Mouse (Mus musculus) stomach, embryonic 14.5 days (tissue): ENCODE data around the gene Klf7. TPM values are rescaled to one million over a fixed set of nuclear protein-coding genes. Genes with fewer than 3 reads are reported as not detected.

Experiments used
- ATAC-seq: fragments of 200-750 bp; cut with Nextera tagmentation; 2 replicates; pipeline ENCODE4 v1.8.0; 2017; ENCODE audit warnings: low read depth, moderate TSS enrichment; ENCODE audit not compliant: insufficient number of reproducible peaks, insufficient read depth, low FRiP score
- H3K27ac ChIP-seq: fragments of 300-500 bp; sonication (generic); 2 replicates; pipeline ENCODE4 v1.5.1; 2014; ENCODE audit warnings: mild to moderate bottlenecking, low read length, moderate library complexity, mixed read lengths
- H3K27me3 ChIP-seq: fragments of 300-500 bp; sonication (generic); 2 replicates; pipeline ENCODE4 v1.6.1; 2014; ENCODE audit warnings: low read length, control low read depth, mixed read lengths; ENCODE audit not compliant: control insufficient read depth, insufficient read depth
- H3K36me3 ChIP-seq: fragments of 300-500 bp; sonication (generic); 2 replicates; pipeline ENCODE4 v1.6.1; 2014; ENCODE audit warnings: mild to moderate bottlenecking, control low read depth, low read length, moderate library complexity, mixed read lengths; ENCODE audit not compliant: control insufficient read depth, insufficient read depth
- H3K4me1 ChIP-seq: fragments of 300-500 bp; sonication (generic); 2 replicates; pipeline ENCODE4 v1.6.1; 2014; ENCODE audit warnings: low read length, control low read depth, mixed read lengths; ENCODE audit not compliant: control insufficient read depth, insufficient read depth
- H3K4me2 ChIP-seq: fragments of 300-500 bp; sonication (generic); replicated peaks from 2 replicates; pipeline ENCODE4 v1.6.1; 2014; ENCODE audit warnings: low read depth, low read length, control low read depth
- H3K4me3 ChIP-seq: fragments of 300-500 bp; sonication (generic); 2 replicates; pipeline ENCODE4 v1.5.1; 2014; ENCODE audit warnings: low read depth, low read length, control low read depth
- H3K9ac ChIP-seq: fragments of 300-500 bp; sonication (generic); replicated peaks from 2 replicates; pipeline ENCODE4 v1.6.1; 2014; ENCODE audit warnings: low read depth, mild to moderate bottlenecking, control low read depth, low read length, moderate library complexity, mixed read lengths
- H3K9me3 ChIP-seq: fragments of 300-500 bp; sonication (generic); 2 replicates; pipeline ENCODE4 v1.6.1; 2016; ENCODE audit warnings: low read depth, low read length, control low read depth; ENCODE audit not compliant: control insufficient read depth
- WGBS: fragments of 180-500 bp; shearing (Covaris S2); extraction: QIAGEN DNeasy Blood & Tissue Kit; methylation state at CpG from one replicate; pipeline ENCODE4 v1.1.7; 2014; 5-methylcytosine and 5-hydroxymethylcytosine counted together
- polyA plus RNA-seq: library from polyadenylated mRNA; unstranded; fragments of >200 nt; fragmentation: Nextera tagmentation; extraction: Ambion mirVana; gene quantifications from 2 replicates; pipeline ENCODE4 v1.2.1, GENCODE M21; 2014

The Klf7 gene
- polyA plus RNA-seq, 1 experiment from 2014 or later = 24.6 TPM

DNA sequence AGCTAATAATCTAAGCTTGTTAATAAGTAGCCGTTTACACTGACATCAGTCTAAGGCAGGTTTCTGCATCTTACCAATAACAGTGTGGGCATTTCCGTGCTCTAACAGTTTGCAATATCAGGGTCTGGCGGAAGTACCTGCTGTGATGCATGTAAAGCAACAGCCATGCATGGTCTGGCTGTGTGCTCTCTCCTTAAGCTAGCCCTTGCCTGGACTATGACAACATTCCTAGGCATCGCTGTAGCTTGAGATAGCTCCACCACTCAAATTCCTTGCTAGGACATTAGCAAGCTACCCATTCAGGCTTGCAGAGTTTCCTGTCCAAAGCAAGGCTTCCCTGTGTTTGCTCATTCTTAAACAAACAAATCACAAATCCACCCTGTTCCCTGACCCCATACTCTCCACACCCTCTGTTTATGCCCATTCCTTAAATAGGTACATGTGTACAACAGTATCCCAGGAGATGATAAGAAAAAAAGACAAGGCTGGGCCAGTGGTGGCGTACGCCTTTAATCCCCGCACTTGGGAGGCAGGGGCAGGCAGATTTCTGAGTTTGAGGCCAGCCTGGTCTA, 85.1 kb downstream of the Klf7 start:
- Histone ChIP-seq H3K36me3 (peaks cover 5% of the 10 kb centered on the region; the same call in 1 of the 2 replicates), H3K27me3 (no peaks in the 10 kb centered on the region), H3K9me3 (no peaks in the 10 kb centered on the region), H3K9ac (no peak overlapping the region), H3K4me2 (no peak overlapping the region), H3K4me3 (no peak overlapping the region), H3K4me1 (no peaks in the 10 kb centered on the region), H3K27ac (no peak overlapping the region)
- 0 out of 2 replicates have a peak, but pooled peaks have one; percentile 35 for ATAC-seq
- WGBS = 72% methylated on average over 7 of the region's 7 CpGs

DNA sequence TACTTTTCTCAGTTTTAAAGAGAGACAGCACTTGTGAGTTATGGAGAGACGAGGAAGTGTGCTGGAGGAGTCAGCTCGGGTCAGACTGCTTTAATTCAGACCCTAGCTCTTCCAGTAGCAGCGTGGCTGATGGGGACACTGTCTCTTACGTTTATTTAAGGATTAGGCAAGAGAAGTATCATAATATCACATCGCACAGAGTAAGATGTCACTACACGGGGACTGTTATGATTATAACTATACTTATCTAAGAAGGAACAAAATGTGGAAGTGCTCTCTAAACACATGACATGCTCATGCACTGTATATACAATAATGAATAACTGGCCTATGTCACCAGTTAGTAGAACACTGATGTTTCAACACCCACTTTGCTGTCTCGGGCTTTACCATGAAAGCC, 86.3 kb downstream of the Klf7 start:
- no peak for ATAC-seq
- no peak overlapping the region for H3K9ac ChIP-seq
- no peaks in the 10 kb centered on the region for H3K4me1 ChIP-seq
- H3K27ac ChIP-seq = no peak overlapping the region
- H3K4me2 ChIP-seq = no peak overlapping the region
- H3K4me3 ChIP-seq = no peak overlapping the region
- WGBS = 47% methylated on average over 7 of the region's 7 CpGs
- no peaks in the 10 kb centered on the region for H3K27me3 ChIP-seq
- H3K36me3 ChIP-seq = peaks cover 5% of the 10 kb centered on the region; the same call in 1 of the 2 replicates
- H3K9me3 ChIP-seq = no peaks in the 10 kb centered on the region

DNA sequence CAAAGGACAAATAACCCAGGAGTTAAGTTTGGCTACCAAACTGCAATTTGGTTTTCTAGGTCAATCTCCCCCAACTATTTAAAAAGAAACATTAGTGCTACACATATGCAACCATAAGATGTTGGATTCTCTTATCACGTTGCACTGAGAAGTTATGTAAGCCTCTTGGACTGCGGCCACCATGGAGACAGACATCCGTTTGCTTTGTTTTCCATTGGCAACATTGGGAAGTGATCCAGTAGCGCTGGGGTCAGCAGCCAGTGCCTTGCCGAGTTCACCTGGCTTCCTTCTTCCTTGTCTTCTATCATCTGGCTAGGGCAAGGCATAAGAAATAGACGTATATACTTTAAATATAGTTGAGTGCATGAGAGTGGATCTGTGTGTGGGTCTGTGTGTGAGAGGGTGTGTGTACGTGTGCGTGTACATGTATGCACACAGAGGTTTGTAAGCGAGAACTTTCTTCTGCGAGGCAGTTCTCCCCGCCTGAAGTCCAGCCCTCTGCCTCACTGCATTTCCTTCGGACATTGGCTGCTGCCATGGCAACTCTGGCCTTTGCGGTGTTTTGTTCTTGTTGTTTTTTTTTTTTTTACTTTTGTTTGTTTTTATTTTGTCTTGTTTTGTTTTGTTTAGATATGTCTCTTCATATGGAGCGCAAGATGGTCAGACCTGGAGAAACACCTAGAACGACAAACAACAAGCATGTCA, 86.8 kb downstream of the Klf7 start:
- Histone ChIP-seq H3K36me3 (peaks cover 5% of the 10 kb centered on the region; the same call in 1 of the 2 replicates), H3K27me3 (no peaks in the 10 kb centered on the region), H3K9ac (no peak overlapping the region), H3K4me2 (no peak overlapping the region), H3K4me3 (no peak overlapping the region), H3K4me1 (no peaks in the 10 kb centered on the region), H3K27ac (no peak overlapping the region), H3K9me3 (no peaks in the 10 kb centered on the region)
- no peak for ATAC-seq
- WGBS = 83% methylated on average over 15 of the region's 15 CpGs

DNA sequence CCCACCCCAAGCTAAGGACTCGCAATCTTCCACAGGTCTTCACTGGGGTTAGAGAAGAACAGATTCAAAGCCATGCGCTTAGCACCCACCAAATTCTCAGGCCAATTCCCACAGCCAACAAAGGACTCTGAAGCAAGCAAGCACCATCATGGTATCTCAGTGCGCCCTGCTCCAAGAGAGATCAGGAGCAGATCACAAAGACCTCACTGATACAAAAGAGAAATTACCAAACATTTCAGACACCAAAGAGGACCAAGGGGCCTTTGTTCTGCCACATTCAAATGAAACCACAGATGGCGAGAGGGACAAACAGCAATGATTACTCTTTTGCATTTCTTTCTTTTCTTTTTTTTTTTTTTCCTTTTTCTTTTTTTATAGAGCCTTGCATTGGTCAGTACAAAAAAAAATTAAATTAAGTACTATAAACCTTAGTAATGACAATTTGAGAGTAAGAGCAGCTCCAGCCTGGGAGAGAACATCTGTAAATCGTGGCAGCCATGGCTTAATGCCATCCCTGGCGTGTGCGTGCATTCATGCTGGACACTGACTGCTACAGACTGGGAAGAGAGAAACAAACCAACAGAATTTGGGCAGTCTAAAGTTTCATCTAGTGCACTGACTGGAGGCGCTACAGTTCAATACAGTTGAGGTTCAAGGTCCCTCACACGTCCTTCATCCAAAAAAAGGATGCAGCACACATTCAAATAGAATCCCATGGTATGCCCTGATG, 89.4 kb downstream of the Klf7 start:
- Histone ChIP-seq H3K27me3 (no peaks in the 10 kb centered on the region), H3K4me1 (no peaks in the 10 kb centered on the region), H3K9ac (no peak overlapping the region), H3K4me3 (no peak overlapping the region), H3K4me2 (no peak overlapping the region), H3K9me3 (no peaks in the 10 kb centered on the region), H3K27ac (no peak overlapping the region), H3K36me3 (peaks cover 2% of the 10 kb centered on the region; the same call in 1 of the 2 replicates)
- ATAC-seq = no peak
- 90% methylated on average over 9 of the region's 9 CpGs for WGBS

DNA sequence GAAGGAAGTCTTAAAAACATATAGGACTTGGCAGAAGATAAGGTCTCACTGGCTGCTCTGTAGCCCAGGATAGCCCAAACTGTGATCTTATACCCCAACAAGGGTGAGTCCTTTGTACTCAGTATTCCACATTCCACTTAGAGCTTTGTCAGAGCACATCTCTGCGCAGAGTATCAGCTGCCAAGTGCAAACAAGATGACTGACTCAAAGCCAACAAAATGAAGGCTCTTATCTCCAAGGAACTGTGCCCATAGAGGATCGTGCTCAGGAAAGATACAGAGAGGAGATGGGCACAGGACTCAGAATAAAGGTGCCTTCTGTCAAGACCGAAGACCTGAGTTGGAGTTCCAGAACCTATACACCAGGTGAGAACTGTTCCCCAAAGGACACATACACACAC, 100.1 kb downstream of the Klf7 start:
- no peak overlapping the region for H3K9ac ChIP-seq
- WGBS = 84% methylated on average over 3 of the region's 3 CpGs
- no peak for ATAC-seq
- H3K36me3 ChIP-seq = no peaks in the 10 kb centered on the region
- H3K27ac ChIP-seq = no peak overlapping the region
- H3K27me3 ChIP-seq = no peaks in the 10 kb centered on the region
- H3K4me3 ChIP-seq = no peak overlapping the region
- H3K9me3 ChIP-seq = no peaks in the 10 kb centered on the region
- no peak overlapping the region for H3K4me2 ChIP-seq
- H3K4me1 ChIP-seq = no peaks in the 10 kb centered on the region

DNA sequence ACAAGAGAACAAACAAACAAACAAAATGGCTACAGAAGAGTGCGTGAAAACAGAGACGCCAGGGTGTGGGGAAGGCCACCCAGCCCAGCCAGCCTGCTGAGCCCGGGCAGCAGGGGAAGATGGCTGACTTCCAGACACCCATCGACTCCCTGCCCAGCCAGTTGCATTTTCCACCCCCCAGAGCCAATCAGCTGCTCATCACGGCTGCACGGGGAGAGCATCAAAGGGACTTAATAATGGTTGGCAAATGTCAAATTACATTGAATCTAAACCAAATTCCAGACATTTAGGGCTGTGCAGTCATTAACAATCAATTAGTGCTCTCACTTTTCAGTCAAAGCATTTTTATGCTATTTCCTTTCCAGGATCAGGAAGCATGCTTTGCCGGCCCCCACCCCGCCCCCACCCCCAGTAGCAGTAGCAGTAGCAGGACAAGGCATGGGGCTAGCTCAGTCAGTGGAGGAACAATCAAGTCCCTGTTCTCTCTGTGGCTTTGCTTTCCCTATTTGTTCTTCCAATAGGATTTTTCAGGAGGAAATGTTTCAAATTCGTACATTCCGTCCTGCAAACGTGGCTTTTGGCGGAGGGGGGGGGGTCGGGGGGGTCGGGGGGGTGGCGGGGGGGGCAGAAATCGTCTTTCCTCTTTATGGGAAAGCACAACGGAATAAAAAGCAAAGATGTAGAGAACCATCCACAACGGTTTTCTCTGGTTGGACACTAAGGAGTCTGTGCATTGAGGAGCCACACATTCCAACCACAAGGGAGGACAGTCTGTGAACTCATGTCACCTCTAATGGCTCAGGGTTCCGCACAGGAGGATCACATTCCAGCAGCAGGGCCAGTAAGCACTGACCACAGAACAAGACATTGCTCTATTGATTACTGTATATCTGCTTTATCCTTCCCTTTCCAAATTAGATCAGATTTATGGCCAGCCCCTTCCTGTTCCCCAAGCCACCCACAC, 101.1 kb downstream of the Klf7 start:
- Histone ChIP-seq H3K36me3 (no peaks in the 10 kb centered on the region), H3K4me3 (no peak overlapping the region), H3K4me1 (no peaks in the 10 kb centered on the region), H3K27ac (no peak overlapping the region), H3K9me3 (no peaks in the 10 kb centered on the region), H3K4me2 (peak overlapping the region; percentile 7; the same call in 1 of the 2 replicates), H3K9ac (no peak overlapping the region), H3K27me3 (no peaks in the 10 kb centered on the region)
- ATAC-seq = peak; percentile 46; the same call in 1 of the 2 replicates
- 24% methylated on average over 19 of the region's 19 CpGs for WGBS

DNA sequence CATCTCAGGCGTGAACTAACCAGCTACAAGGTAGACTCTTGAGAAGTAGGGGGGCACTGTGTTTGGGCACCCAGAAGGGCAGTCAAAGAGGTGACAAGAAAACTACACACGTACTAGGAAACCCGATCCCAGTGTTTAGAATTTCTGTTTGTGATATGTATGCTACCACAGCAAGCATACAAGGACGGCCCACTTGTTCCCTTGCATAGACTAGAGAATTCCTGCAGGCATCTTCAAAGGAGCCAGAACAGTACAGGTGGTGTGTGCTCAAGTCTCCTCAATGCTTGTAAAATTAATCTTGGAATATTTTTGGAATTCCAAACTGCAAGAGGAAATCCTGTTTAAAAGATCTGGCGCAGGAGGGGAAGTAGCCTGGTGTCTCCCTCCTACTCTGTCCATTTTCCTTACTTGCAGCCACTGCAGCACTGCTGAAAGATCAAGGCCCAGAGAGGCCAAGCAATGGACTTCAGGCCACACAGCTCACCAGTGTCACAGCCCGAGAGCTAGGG, 102.9 kb downstream of the Klf7 start:
- no peak overlapping the region for H3K4me3 ChIP-seq

More for the DNA sequence above, 102.9 kb downstream of the Klf7 start:
- Histone ChIP-seq H3K27me3 (no peaks in the 10 kb centered on the region), H3K4me2 (no peak overlapping the region), H3K4me1 (no peaks in the 10 kb centered on the region), H3K27ac (no peak overlapping the region), H3K9me3 (no peaks in the 10 kb centered on the region), H3K36me3 (no peaks in the 10 kb centered on the region), H3K9ac (no peak overlapping the region)
- no peak for ATAC-seq
- WGBS = 49% methylated on average over 6 of the region's 6 CpGs
